Mouse (Mus musculus): ENCODE data around the gene Gabbr2.

Gene Gabbr2

DNA sequence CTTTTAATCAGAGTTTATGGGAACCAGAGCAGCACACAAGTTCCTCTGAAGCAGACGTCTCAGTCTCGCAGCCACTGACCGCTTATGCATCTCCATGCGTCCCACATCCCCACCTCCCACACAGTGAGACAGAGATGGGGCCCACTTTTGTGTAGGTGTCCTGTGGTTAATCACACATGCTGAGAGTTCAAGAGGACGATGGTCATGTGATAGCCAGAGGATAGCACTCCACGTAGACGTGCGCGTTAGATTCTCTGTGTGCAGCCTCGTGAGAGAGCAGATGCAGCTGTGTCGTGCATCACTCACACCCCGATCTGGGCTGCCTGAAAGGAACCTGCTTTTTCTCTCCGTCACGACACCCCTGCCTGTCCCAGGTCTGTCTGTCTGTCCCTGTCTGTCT lies 167.9 kb downstream of the Gabbr2 start:
- DNase-seq (ENCODE audit: low spot score in 2 of 2): no peak

DNA sequence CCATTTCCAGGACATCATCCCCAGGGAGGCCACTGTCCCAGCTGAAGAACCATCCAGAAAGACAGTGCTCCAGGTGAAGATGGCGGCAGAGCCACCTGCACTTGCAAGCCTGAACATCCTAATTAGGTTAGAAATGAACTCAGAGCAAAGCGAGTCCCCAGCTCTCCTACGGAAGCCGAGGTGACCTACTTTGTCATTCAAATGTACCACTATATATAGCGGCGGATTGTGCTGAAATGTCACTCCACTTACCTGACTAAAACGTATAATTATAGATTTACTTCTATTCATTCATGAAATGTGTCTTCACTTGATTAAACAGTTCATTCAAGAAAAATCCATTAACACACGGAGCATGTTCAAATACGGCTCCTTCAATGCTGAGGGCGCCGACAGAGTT lies 170.0 kb downstream of the Gabbr2 start:
- no peak for DNase-seq (ENCODE audit: low spot score in 2 of 2)

DNA sequence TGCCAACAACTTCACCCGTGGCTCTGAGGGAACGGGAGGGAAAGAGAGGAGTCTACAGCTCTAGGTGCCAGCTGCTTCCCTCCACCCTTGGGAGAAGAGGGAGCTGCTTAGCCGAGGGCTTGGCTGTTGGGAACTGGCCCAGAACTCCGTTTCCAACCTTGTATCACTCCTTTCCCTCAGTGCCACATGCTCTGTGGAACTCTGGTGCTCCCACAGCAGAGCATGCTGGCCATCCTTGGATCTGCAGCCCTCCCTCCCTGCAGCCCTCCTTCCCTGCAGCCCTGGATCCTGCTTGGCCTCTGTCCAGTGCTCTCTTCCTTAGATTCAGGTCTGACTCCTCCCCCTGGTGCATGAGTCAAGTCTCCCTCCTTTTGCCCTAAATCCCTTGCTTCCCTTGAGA lies 176.7 kb downstream of the Gabbr2 start:
- no peak for DNase-seq (ENCODE audit: low spot score in 2 of 2)

DNA sequence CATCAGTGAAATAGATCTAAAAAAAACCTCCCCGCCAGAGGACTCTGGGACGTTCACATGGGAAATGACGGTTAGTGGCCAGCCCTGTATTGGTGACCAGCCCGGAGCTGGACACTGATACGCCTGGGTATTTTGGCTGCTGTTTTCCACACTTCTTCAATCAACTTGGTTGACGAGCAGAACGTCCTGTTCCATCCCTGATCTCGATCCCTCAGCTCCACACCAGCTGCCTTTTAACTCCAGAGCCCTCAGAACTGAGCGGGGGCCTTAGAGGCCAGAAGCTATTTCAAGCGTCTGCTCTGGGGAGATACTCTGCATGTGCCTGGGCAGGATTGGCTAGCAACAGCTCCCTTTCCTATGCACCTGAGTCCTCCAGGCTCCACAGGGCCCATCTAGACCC lies 177.4 kb downstream of the Gabbr2 start:
- no peak for DNase-seq (ENCODE audit: low spot score in 2 of 2)

DNA sequence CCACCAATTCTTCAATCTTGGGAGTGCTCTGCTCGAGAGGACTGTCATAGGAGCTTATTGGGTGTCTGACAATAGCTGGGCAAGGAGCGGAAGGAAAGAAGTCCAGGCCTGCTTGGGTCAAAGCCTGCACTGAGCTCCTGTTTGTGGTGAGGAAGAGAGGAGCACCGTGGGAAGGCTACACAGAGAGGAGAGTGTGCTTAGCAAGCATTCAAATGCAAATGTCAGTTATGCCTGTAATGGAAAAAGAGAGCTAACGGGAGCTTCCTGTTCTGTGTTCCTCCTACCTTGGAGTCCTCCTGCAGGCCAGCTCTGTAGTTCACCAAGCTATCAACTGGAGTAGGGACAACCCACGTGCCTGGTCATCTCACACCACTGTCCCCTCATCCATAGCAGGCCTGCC lies 180.5 kb downstream of the Gabbr2 start:
- no peak for DNase-seq (ENCODE audit: low spot score in 2 of 2)

DNA sequence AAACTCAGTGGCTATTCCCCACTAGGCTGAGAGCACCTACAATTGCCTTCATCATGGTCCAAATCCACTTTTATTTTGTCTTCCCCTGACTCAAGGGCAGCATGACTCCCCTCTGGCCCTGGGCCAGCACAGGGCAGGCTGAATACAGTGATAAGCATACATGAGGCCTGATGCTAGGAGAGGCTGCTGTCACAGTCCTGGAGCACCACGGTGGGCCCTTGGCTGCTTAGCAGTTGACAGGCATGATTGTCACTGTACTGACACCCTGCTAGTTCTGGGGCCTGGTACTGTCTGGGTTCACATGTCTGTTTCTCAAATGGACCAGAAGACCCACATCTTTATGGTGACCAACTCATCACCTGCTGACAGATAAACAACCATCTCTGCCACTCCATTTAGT lies 184.8 kb downstream of the Gabbr2 start:
- no peak for DNase-seq (ENCODE audit: low spot score in 2 of 2)

DNA sequence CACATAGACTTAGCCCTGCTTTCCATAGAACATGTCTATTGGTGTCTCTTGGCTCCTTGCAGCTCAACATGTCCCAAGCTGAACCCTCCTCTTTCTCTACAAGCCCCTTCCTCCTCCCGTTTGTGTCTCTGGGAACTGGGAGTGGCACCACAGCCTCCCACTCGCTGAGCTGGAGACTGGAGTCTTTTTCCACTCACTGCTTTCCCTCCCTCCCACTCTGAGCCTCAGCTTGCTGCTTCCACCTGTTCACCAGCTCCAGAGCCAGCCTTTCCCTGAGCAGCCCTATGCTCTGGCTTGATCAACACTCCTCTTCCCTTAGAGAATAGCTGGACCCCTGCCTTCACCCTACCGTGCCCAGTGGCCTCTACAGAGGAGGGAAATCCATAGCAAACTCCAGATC lies 185.8 kb downstream of the Gabbr2 start:
- peak; percentile 77 to 90 for DNase-seq (ENCODE audit: low spot score in 2 of 2)

DNA sequence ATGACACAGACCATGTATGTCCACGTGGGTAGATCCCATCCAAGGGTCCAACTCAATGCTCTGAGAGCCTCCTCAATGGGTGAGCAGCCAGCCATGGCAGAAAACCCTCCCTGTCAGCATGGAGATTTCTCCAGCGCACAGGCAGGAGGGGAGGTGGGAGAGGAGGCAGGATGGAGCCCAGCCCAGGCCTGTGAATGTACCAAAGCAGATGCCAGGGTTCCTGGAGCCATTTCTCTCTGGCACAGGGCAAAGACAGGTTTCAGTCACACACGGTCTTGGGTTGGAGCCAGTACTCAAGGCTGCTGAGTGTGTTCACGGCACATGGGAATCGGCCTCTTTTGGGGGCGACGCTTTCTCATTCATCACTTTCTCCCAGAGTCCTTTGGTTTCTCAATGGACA lies 189.3 kb downstream of the Gabbr2 start:
- DNase-seq (ENCODE audit: low spot score in 2 of 2): no peak

DNA sequence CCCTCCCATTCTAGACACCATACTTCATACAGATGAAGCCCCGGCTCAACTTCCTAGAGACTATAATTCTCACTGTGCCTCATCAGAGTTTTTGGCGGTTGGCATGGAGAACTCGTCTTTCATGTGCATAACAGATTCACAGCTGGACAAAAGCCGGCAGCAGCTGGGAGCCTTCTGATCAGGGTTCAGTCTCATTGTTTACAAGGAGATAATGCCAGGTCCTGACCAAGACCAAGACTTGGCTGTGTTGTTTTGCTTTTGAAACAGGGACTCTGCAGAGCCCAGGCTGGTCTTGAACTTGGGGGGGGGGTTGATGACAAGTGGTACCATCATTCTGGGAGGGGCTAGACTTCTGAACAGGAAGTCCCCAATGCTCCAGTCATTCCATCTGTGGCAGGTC lies 191.8 kb downstream of the Gabbr2 start:
- no peak for DNase-seq (ENCODE audit: low spot score in 2 of 2)

DNA sequence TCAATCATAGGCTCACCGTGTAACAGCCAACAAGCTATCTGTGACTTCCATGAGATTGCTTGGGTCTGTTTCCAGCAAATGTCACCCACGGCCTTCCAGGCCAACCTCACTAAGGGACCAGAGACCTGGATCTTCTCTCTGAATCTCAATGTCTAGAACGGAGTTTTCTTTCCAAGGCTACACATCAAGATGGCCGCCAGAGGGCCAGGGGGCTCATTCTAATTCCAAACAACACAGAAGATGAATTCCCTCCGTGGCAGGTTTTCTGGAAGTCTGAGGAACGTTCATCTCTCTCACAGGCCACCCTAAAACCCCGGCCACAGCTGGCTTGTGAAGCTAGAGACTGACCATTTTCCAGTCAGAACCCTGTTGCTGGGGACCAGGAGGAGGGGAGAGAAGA lies 196.0 kb downstream of the Gabbr2 start:
- no peak for DNase-seq (ENCODE audit: low spot score in 2 of 2)

DNA sequence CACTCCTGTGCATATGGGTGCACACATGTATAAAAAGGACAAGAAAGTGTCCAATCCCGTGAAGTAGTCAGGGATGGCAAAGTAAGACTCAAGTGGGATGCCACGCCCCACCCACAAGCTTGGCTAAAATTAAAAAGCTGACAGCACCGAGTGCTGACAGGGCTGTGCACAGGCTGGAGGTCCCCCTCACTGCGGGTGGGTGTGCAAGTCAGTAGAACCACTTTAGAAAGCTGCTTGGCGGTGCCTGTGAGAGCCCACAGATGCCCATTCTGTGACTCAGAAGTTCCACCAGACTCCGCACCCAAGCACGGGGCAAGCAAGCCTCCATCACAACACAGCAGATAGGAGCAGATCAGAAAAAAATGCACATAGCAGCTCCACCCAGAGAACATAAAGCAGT lies 197.1 kb downstream of the Gabbr2 start:
- peak; percentile 88 to 93 for DNase-seq (ENCODE audit: low spot score in 2 of 2)

DNA sequence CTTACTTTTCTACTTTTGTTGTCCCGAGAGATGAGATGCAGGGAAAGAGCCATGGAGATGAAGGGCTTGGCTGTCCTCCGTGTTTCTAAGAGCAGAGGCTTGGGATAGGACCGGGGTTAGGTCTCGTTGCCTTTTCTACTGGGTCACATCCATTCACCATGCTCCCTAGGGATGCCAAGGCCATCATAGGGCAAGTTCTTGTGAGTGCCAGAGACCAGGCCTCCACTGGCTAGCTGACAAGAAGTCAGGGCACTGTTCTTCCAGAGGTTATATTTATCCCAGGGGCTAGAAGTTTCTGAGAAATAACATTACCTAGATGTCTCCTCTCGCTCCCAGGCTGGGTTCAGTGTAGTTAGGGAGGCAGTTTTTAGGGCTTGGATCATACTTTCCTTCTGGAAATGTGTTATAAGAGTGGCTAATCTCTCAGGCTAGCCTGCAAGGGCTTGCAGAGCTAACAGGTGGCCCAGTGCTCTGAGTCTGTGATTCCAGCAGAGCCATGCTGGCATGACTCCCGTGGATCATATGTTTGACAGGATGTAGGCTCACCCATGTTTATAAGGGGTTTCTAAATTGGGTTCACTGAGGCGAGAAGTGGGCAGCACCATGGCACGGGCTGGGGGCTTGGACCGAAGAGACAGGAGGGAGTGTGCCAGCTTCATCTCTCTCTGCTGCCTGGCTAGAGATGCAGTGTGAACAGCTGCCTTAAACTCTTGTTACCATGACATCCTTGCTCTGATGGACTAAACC lies 199.2 kb downstream of the Gabbr2 start:
- DNase-seq (ENCODE audit: low spot score in 2 of 2): peak; percentile 76 to 84

DNA sequence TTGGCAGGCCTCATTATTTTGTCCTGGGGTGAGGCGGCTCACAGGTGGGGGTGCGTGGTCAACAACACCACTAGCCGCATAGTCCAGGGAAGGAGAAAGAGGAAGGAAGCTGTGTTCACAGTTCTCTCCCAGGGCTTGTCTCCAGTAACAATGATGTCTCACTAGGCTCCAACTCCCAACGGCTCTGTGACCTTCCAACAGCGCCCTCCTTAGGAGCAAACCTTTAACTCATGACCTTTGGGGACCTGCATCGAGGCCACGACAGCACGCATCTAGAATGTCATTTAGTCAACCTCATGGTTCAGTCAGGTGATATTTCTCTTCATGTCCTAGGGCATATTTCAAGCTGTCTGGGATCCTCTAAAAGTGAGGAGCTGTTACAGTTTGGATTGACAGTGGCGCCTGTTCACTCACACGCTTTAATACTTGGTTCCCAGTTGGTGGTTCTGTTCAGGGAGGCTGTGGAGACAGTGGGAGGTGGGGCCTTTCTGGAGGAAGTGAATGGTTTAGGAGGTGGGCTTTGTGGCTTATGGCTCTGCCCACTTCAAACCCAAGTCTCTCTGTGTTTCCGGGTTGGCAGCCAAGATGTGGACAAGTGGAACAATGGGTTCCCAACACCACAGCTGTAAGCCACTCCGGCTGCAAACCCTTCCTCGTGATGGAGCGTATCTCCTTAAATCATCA lies 200.3 kb downstream of the Gabbr2 start:
- DNase-seq (ENCODE audit: low spot score in 2 of 2): no peak

DNA sequence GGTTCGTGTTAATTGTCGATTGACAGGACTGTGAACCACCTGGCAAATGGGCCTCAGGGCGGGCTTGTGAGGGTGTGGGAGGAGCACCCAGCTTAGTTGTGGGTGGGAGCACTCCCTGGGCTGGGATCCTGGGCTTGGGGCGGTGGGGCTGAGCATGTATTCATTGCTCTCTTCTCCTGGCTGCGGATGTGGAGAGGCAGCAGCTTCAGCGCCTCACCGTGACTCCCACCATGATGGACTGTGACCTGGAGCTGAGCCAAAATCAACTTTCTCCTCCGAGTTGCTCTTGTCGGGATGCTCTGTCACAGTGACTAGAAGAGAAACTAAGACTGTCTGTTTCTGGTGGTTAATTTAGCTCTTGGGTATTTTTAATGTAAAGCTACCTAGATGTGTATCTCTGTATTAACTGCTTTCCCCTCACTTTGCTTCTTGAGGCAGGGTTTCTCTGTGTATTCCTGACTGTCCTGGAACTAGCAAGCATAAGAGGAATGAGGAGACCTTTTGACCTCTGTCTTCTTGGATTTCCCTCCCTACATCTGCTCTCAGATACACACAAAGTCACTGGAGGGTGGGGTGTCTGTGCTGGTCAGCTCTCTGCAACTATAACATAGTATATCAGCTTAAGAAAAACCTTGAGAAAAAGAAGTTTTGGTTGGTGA lies 200.9 kb downstream of the Gabbr2 start:
- no peak for DNase-seq (ENCODE audit: low spot score in 2 of 2)

DNA sequence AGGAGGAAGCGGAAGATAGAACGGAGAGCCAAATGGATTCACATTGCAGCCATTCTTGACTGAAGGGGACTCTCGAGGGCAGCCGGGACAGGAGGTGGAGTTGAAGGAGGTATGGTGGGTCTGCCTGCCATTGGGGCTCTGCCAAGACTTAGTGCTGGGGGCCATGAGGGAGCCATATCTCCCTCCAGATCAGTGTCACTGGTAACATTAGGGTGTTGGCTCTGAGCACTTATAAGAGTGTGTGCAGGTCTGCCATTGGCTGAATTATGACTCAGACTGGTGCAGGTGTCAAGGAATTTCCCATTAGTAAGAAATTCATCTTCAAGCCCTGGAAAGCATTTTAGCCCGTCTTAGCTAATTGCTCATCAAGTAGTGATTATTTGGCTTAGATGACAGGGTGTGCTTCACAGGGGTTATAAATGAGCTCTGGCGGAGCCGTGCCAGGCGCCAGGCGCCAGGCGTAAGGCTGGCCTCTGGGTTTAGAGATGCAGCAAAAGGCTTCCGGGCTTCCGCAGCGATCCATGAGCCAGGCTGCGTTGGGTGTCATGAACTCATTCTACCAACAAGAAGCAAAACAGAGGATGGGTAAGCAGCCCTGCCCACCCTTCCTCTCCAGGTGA lies 207.1 kb downstream of the Gabbr2 start:
- no peak for DNase-seq (ENCODE audit: low spot score in 2 of 2)

DNA sequence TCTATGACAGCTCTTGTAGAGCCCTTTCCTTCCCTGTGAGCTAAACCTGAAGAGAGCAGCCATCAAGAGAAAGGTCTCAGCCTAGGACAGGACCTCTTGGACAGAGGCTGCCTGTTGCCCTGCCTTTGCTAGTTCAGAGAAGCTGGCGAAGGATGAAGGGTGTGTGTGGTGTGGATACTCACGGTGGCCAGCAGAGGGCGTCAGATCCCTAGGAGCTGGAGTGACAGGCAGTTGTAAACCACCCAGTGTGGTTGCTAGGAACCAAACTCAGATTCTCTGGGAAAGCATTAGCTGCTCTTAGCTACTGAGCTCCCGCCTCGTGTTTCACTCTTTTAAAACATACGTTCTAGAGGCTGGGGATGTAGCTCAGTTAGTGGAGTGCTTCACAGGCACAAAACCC lies 210.6 kb downstream of the Gabbr2 start:
- DNase-seq (ENCODE audit: low spot score in 2 of 2): no peak

DNA sequence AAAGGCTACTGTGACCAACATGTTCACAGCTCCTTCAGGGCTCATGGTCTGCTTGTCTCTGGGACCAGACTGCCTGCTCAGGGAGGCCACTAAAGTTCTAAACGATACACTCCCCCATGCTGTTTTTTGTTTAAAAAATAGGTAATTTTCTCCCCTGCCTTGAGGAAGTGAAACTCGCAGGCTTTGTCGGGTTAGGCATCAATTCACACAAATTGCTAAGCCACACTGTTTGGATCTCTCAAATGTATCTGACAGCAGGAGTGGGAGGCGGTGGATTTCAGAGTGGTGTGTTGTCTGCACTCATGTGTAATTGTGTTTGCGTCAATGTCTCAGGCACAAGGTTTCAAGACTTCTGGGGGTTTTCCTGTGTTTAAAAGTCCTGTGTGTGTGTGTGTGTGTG lies 215.7 kb downstream of the Gabbr2 start:
- peak in 1 of 2 experiments; percentile 42 for DNase-seq (ENCODE audit: low spot score in 2 of 2)

DNA sequence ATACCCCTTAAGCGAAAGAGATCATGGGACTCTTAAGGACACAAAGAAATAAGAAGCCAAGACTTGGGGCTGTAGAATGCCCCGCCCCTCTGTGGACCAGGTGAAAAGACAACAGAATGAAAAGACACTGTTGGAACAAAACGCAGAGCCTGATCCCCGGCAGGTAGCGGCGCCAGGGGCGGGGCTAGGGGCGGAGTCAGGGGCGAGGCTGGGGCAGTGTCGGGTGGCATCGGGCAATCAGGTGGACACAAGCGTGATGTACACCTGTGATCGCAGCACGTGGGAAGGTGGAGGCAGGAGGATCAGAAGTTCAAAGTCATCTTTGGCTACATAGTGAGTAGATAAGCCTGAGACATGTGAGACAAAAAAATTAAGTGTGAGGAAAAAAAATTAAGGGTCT lies 217.0 kb downstream of the Gabbr2 start:
- no peak for DNase-seq (ENCODE audit: low spot score in 2 of 2)

DNA sequence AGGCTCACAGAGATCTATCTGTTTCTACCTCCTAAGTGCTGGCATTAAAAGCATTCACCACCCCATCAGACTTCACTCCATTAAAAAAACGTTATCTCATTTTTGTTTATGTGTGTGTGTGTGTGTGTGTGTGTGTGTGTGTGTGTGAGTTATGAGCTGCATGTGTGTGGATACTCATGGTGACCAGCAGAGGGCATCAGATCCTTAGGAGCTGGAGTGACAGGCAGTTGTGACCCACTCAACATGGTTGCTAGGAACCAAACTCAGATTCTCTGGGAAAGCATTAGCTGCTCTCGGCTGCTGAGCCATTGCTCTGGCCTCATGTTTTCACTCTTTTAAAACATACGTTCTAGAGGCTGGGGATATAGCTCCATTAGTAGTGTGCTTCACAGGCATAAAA lies 218.4 kb downstream of the Gabbr2 start:
- no peak for DNase-seq (ENCODE audit: low spot score in 2 of 2)

DNA sequence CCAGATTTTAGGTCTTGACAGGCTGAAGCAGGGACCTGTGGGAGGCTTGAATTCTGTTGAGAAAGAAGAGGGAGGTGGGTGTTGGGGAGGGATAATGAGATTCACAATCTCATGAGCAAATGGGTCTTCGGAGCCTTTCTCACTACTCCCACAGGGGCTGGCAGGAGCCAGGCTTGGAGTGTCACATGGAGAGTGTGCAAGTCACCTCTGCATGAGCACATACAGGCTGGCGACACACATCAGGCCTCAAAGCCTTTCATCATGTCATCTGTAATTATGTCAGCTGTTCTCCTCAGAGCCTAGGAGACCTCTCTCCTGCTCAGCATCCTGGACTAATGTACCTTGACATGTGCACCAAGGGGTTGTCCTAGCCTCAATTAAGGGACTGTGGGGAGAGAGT lies 219.1 kb downstream of the Gabbr2 start:
- DNase-seq (ENCODE audit: low spot score in 2 of 2): peak in 1 of 2 experiments; percentile 68

DNA sequence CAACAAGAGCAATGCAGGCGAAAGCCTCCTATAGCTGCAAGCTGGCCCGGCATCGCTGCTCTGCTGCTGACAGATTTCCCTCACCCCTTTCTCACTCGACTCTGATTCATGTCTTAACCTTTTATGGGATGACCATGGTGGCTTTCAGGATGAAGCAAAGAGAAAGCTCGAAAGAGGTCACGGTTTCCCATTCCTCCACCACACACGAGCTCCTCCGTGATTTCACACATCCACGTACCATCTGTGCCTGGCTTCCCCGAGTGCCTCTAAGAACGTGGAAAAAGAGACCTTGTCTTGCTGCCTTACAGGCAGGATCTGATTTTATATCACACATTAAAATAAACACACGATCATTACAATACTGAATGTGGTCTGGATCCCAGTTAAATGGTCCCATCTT lies 220.6 kb downstream of the Gabbr2 start:
- DNase-seq (ENCODE audit: low spot score in 2 of 2): peak; percentile 74 to 78

DNA sequence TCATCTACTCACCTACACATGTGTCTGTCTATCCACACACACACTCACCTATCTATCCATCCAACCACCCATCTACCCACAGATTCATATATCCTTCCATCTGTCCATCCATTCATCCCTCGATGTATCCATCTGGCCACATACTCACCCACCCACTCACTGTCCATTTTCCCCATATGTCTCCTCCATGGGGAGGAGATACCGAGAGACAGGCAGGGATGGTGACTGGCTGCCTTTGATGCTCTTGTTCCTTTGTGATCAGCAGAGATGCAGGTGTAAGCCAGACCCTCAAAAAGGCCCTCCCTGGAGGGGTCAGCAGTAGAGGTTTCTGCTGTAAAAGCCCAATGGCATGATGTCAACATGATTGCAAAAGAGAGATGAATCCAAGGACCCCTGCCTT lies 221.0 kb downstream of the Gabbr2 start:
- no peak for DNase-seq (ENCODE audit: low spot score in 2 of 2)

DNA sequence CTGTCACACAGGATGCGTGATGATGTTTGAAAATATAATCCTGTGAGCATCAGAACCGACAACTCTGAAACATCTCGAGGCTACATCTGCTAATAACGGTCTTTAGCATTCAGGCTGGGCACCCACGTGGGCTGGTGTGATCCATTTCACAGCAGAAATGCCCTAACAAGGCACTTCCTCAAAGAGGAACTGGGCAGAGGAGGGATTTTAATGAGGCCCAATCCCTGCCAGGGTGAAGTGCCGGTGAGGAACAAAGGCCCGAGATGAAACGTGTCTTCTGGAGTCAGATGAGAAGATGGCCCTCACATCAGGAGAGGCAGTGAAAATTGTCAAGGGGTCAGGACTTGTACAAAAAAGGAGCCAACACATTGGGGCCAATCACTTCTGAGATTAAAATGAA lies 221.6 kb downstream of the Gabbr2 start:
- no peak for DNase-seq (ENCODE audit: low spot score in 2 of 2)

Measured in right cerebral cortex, postnatal 36 days (tissue).